Mouse (Mus musculus) embryonic facial prominence, embryonic 12.5 days (tissue): ENCODE measurements around the gene Akap8. TPM values are rescaled to one million over a fixed set of nuclear protein-coding genes. Genes with fewer than 3 reads are reported as not detected.

Source experiments
- ATAC-seq: fragments of 200-750 bp; cut with Nextera tagmentation; 2 replicates; pipeline ENCODE4 v1.8.0; 2017; ENCODE audit not compliant: insufficient number of reproducible peaks, insufficient read depth, low FRiP score, low TSS enrichment
- H3K27ac ChIP-seq: fragments of 300-500 bp; sonication (generic); 2 replicates; pipeline ENCODE4 v1.5.1; 2016; ENCODE audit warnings: mild to moderate bottlenecking
- H3K27me3 ChIP-seq: fragments of 300-500 bp; sonication (generic); 2 replicates; pipeline ENCODE4 v1.6.1; 2016; ENCODE audit warnings: mild to moderate bottlenecking, moderate library complexity
- H3K36me3 ChIP-seq: fragments of 300-500 bp; sonication (generic); 2 replicates; pipeline ENCODE4 v1.6.1; 2016; ENCODE audit warnings: mild to moderate bottlenecking
- H3K4me1 ChIP-seq: fragments of 300-500 bp; sonication (generic); 2 replicates; pipeline ENCODE4 v1.6.1; 2016
- H3K4me2 ChIP-seq: fragments of 300-500 bp; sonication (generic); replicated peaks from 2 replicates; pipeline ENCODE4 v1.6.1; 2016; ENCODE audit warnings: mild to moderate bottlenecking, moderate library complexity
- H3K4me3 ChIP-seq: fragments of 300-500 bp; sonication (generic); 2 replicates; pipeline ENCODE4 v1.5.1; 2016; ENCODE audit warnings: mild to moderate bottlenecking
- H3K9ac ChIP-seq: fragments of 300-500 bp; sonication (generic); 2 replicates; pipeline ENCODE4 v1.6.1; 2016; ENCODE audit warnings: mild to moderate bottlenecking, moderate library complexity
- H3K9me3 ChIP-seq: fragments of 300-500 bp; sonication (generic); 2 replicates; pipeline ENCODE4 v1.6.1; 2016; ENCODE audit warnings: mild to moderate bottlenecking, moderate library complexity
- WGBS: fragments of 180-500 bp; shearing (Covaris S2); methylation state at CpG from one replicate; pipeline ENCODE4 v1.1.7; 2016; 5-methylcytosine and 5-hydroxymethylcytosine counted together
- polyA plus RNA-seq: library from polyadenylated mRNA; unstranded; fragments of >200 nt; fragmentation: Nextera tagmentation; extraction: Ambion mirVana; gene quantifications from 2 replicates; pipeline ENCODE4 v1.2.1, GENCODE M21; 2016

Akap8 gene
- polyA plus RNA-seq, 1 experiment from 2014 or later, result 145 TPM

- Histone ChIP-seq H3K4me1 (no peaks in the 10 kb centered on the region), H3K4me3 (no peak overlapping the region), H3K36me3 (peaks cover 41% of the 10 kb centered on the region), H3K9me3 (no peaks in the 10 kb centered on the region), H3K9ac (no peak overlapping the region), H3K27ac (no peak overlapping the region), H3K27me3 (no peaks in the 10 kb centered on the region), H3K4me2 (no peak overlapping the region)
- 97% methylated on average over 1 of the region's 1 CpGs for WGBS
- ATAC-seq, result no peak
Observed at GRCm38 (mm10) chr17:32341102-32341501, 20.1 kb upstream of the Akap8 start.

- H3K27ac ChIP-seq, result no peak overlapping the region
- H3K36me3 ChIP-seq, result peaks cover 51% of the 10 kb centered on the region
- no peak for ATAC-seq
- H3K4me3 ChIP-seq, result no peak overlapping the region
- no peaks in the 10 kb centered on the region for H3K27me3 ChIP-seq
- no peak overlapping the region for H3K4me2 ChIP-seq
- no peak overlapping the region for H3K9ac ChIP-seq
- 81% methylated on average over 1 of the region's 1 CpGs for WGBS
- no peaks in the 10 kb centered on the region for H3K4me1 ChIP-seq
- H3K9me3 ChIP-seq, result no peaks in the 10 kb centered on the region
Observed at GRCm38 (mm10) chr17:32340110-32340509, 19.1 kb upstream of the Akap8 start.

- no peaks in the 10 kb centered on the region for H3K4me1 ChIP-seq
- H3K27me3 ChIP-seq, result no peaks in the 10 kb centered on the region
- H3K4me3 ChIP-seq, result no peak overlapping the region
- WGBS, result 77% methylated on average over 2 of the region's 2 CpGs
- no peak overlapping the region for H3K9ac ChIP-seq
- no peaks in the 10 kb centered on the region for H3K9me3 ChIP-seq
- no peak for ATAC-seq
- peaks cover 76% of the 10 kb centered on the region for H3K36me3 ChIP-seq
- H3K4me2 ChIP-seq, result no peak overlapping the region
- H3K27ac ChIP-seq, result no peak overlapping the region
Observed at GRCm38 (mm10) chr17:32335869-32336268, 14.8 kb upstream of the Akap8 start.

GRCm38 (mm10) chr17:32334921-32335320 is 13.9 kb upstream of the Akap8 start:
- Histone ChIP-seq H3K4me3 (no peak overlapping the region), H3K27ac (no peak overlapping the region), H3K9ac (no peak overlapping the region), H3K4me1 (no peaks in the 10 kb centered on the region), H3K36me3 (peaks cover 77% of the 10 kb centered on the region), H3K9me3 (no peaks in the 10 kb centered on the region), H3K4me2 (no peak overlapping the region), H3K27me3 (no peaks in the 10 kb centered on the region)
- no peak for ATAC-seq
- 92% methylated on average over 12 of the region's 12 CpGs for WGBS

GRCm38 (mm10) chr17:32333675-32334303 is 12.8 kb upstream of the Akap8 start:
- WGBS, result 87% methylated on average over 31 of the region's 31 CpGs
- ATAC-seq, result peak; percentile 68; the same call in 1 of the 2 replicates

GRCm38 (mm10) chr17:32327501-32327900 is 6.5 kb upstream of the Akap8 start:
- Histone ChIP-seq H3K9me3 (no peaks in the 10 kb centered on the region), H3K36me3 (peaks cover 52% of the 10 kb centered on the region), H3K27ac (no peak overlapping the region), H3K27me3 (no peaks in the 10 kb centered on the region), H3K4me2 (no peak overlapping the region), H3K4me3 (no peak overlapping the region), H3K4me1 (peaks cover 2% of the 10 kb centered on the region; the same call in 1 of the 2 replicates), H3K9ac (no peak overlapping the region)
- ATAC-seq, result no peak

More at GRCm38 (mm10) chr17:32333675-32334303, 12.8 kb upstream of the Akap8 start:
- Histone ChIP-seq H3K36me3 (peaks cover 84% of the 10 kb centered on the region), H3K9ac (no peak overlapping the region; the same call in 1 of the 2 replicates), H3K27me3 (no peaks in the 10 kb centered on the region), H3K4me1 (no peaks in the 10 kb centered on the region), H3K9me3 (no peaks in the 10 kb centered on the region), H3K4me3 (no peak overlapping the region), H3K27ac (no peak overlapping the region), H3K4me2 (no peak overlapping the region)

- Histone ChIP-seq H3K4me1 (peaks cover 18% of the 10 kb centered on the region), H3K4me3 (no peak overlapping the region), H3K9me3 (no peaks in the 10 kb centered on the region), H3K4me2 (no peak overlapping the region), H3K36me3 (peaks cover 30% of the 10 kb centered on the region), H3K27ac (no peak overlapping the region), H3K27me3 (no peaks in the 10 kb centered on the region), H3K9ac (no peak overlapping the region)
- WGBS, result 85% methylated on average over 1 of the region's 1 CpGs
- no peak for ATAC-seq
Observed at GRCm38 (mm10) chr17:32322809-32323208, 1.8 kb upstream of the Akap8 start.

- H3K4me3 ChIP-seq, result peak overlapping the region; percentile 78
- H3K4me2 ChIP-seq, result peak overlapping the region; percentile 89
- peak overlapping the region; percentile 77 for H3K9ac ChIP-seq
- WGBS, result 22% methylated on average over 6 of the region's 6 CpGs
- ATAC-seq, result no peak
- H3K27ac ChIP-seq, result peak overlapping the region; percentile 91
- H3K4me1 ChIP-seq, result peaks cover 18% of the 10 kb centered on the region
- peaks cover 34% of the 10 kb centered on the region for H3K36me3 ChIP-seq
- no peaks in the 10 kb centered on the region for H3K27me3 ChIP-seq
- no peaks in the 10 kb centered on the region for H3K9me3 ChIP-seq
Observed at GRCm38 (mm10) chr17:32321836-32322235, 798 bp upstream of the Akap8 start.

GRCm38 (mm10) chr17:32321390-32321734 is 324 bp upstream of the Akap8 start:
- ATAC-seq, result peak; percentile 57
- Histone ChIP-seq H3K4me1 (peaks cover 18% of the 10 kb centered on the region), H3K27me3 (no peaks in the 10 kb centered on the region), H3K4me2 (peak overlapping the region; percentile 89), H3K4me3 (peak overlapping the region; percentile 78), H3K9ac (peak overlapping the region; percentile 77), H3K27ac (peak overlapping the region; percentile 91), H3K36me3 (peaks cover 37% of the 10 kb centered on the region), H3K9me3 (no peaks in the 10 kb centered on the region)
- under 1% methylated on average over 23 of the region's 23 CpGs for WGBS

GRCm38 (mm10) chr17:32319950-32320349 is 1.1 kb downstream of the Akap8 start:
- Histone ChIP-seq H3K4me2 (peak overlapping the region; percentile 89), H3K27ac (peak overlapping the region; percentile 94), H3K9me3 (no peaks in the 10 kb centered on the region), H3K4me1 (peaks cover 18% of the 10 kb centered on the region), H3K27me3 (no peaks in the 10 kb centered on the region), H3K4me3 (peak overlapping the region; percentile 78), H3K36me3 (peaks cover 44% of the 10 kb centered on the region), H3K9ac (peak overlapping the region; percentile 86)
- no peak for ATAC-seq
- 1% methylated on average over 7 of the region's 7 CpGs for WGBS

GRCm38 (mm10) chr17:32317708-32318107 is 3.3 kb downstream of the Akap8 start:
- no peak for ATAC-seq
- Histone ChIP-seq H3K4me3 (no peak overlapping the region), H3K4me2 (no peak overlapping the region), H3K36me3 (peaks cover 58% of the 10 kb centered on the region), H3K9me3 (no peaks in the 10 kb centered on the region), H3K9ac (no peak overlapping the region), H3K27me3 (no peaks in the 10 kb centered on the region), H3K4me1 (peaks cover 18% of the 10 kb centered on the region), H3K27ac (no peak overlapping the region)
- WGBS, result 89% methylated on average over 3 of the region's 3 CpGs

- Histone ChIP-seq H3K36me3 (peaks cover 65% of the 10 kb centered on the region), H3K27ac (no peak overlapping the region), H3K9ac (no peak overlapping the region), H3K4me1 (peaks cover 12% of the 10 kb centered on the region), H3K27me3 (no peaks in the 10 kb centered on the region), H3K9me3 (no peaks in the 10 kb centered on the region), H3K4me2 (no peak overlapping the region), H3K4me3 (no peak overlapping the region)
- no peak for ATAC-seq
- 93% methylated on average over 8 of the region's 8 CpGs for WGBS
Observed at GRCm38 (mm10) chr17:32317032-32317431, 4.0 kb downstream of the Akap8 start.
